Mouse (Mus musculus) limb, embryonic 11.5 days (tissue): ENCODE data around the gene Tcap. TPM values are rescaled to one million over a fixed set of nuclear protein-coding genes. Genes with fewer than 3 reads are reported as not detected.

Experiments
- ATAC-seq: fragments of 200-750 bp; cut with Nextera tagmentation; 2 replicates; pipeline ENCODE4 v1.8.0; 2017; ENCODE audit warnings: low read depth; ENCODE audit not compliant: insufficient number of reproducible peaks, low FRiP score, low TSS enrichment
- DNase-seq: peaks from one replicate; pipeline ENCODE4 v3.0.0-alpha.2; 2015; ENCODE audit warnings: low spot score
- H3K27ac ChIP-seq: fragments of 300-500 bp; sonication (generic); replicated peaks from 2 replicates; pipeline ENCODE4 v1.5.1; 2014; ENCODE audit warnings: low read depth, mild to moderate bottlenecking, low read length
- H3K27me3 ChIP-seq: fragments of 300-500 bp; sonication (generic); 2 replicates; pipeline ENCODE4 v1.6.1; 2014; ENCODE audit warnings: mild to moderate bottlenecking, low read length, mixed read lengths; ENCODE audit not compliant: control insufficient read depth, insufficient read depth
- H3K36me3 ChIP-seq: fragments of 300-500 bp; sonication (generic); 2 replicates; pipeline ENCODE4 v1.6.1; 2014; ENCODE audit warnings: mild to moderate bottlenecking, low read length, moderate library complexity, mixed read lengths; ENCODE audit not compliant: control insufficient read depth, insufficient read depth
- H3K4me1 ChIP-seq: fragments of 300-500 bp; sonication (generic); 2 replicates; pipeline ENCODE4 v1.6.1; 2014; ENCODE audit warnings: low read length, mixed read lengths; ENCODE audit not compliant: control insufficient read depth, insufficient read depth
- H3K4me2 ChIP-seq: fragments of 300-500 bp; sonication (generic); 2 replicates; pipeline ENCODE4 v1.6.1; 2014; ENCODE audit warnings: low read depth, mild to moderate bottlenecking, moderate library complexity; ENCODE audit not compliant: severe bottlenecking
- H3K4me3 ChIP-seq: fragments of 300-500 bp; sonication (generic); 2 replicates; pipeline ENCODE4 v1.5.1; 2014; ENCODE audit warnings: low read depth, low read length
- H3K9ac ChIP-seq: fragments of 300-500 bp; sonication (generic); 2 replicates; pipeline ENCODE4 v1.6.1; 2014; ENCODE audit warnings: mild to moderate bottlenecking, low read length
- H3K9me3 ChIP-seq: fragments of 300-500 bp; sonication (generic); 2 replicates; pipeline ENCODE4 v1.6.1; 2016; ENCODE audit warnings: low read length; ENCODE audit not compliant: control insufficient read depth
- WGBS: fragments of 180-500 bp; shearing (Covaris S2); extraction: QIAGEN DNeasy Blood & Tissue Kit; methylation state at CpG from one replicate; pipeline ENCODE4 v1.1.7; 2014; 5-methylcytosine and 5-hydroxymethylcytosine counted together
- polyA plus RNA-seq: library from polyadenylated mRNA; unstranded; fragments of >200 nt; fragmentation: Nextera tagmentation; extraction: Ambion mirVana; gene quantifications from 2 replicates; pipeline ENCODE4 v1.2.1, GENCODE M21; 2014

Gene Tcap
- polyA plus RNA-seq, 1 experiment from 2014 or later = 0.53 TPM

GRCm38 (mm10) chr11:98389221-98389780 is 5.7 kb downstream of the Tcap start:
- Histone ChIP-seq H3K27me3 (peaks cover 46% of the 10 kb centered on the region), H3K9ac (no peak overlapping the region), H3K36me3 (no peaks in the 10 kb centered on the region), H3K27ac (no peak overlapping the region), H3K4me2 (no peak overlapping the region), H3K4me3 (no peak overlapping the region), H3K4me1 (no peaks in the 10 kb centered on the region), H3K9me3 (no peaks in the 10 kb centered on the region)
- no peak for ATAC-seq
- 23% methylated on average over 9 of the region's 9 CpGs for WGBS
- DNase-seq = peak; percentile 55

GRCm38 (mm10) chr11:98390141-98390540 is 6.5 kb downstream of the Tcap start:
- 67% methylated on average over 12 of the region's 12 CpGs for WGBS
- H3K4me2 ChIP-seq = no peak overlapping the region
- no peak overlapping the region for H3K9ac ChIP-seq
- H3K27ac ChIP-seq = no peak overlapping the region
- H3K9me3 ChIP-seq = no peaks in the 10 kb centered on the region
- peaks cover 41% of the 10 kb centered on the region for H3K27me3 ChIP-seq
- no peaks in the 10 kb centered on the region for H3K4me1 ChIP-seq
- no peak for DNase-seq
- H3K4me3 ChIP-seq = no peak overlapping the region
- ATAC-seq = no peak
- H3K36me3 ChIP-seq = no peaks in the 10 kb centered on the region

- Histone ChIP-seq H3K9ac (no peak overlapping the region), H3K4me2 (no peak overlapping the region), H3K27me3 (peaks cover 24% of the 10 kb centered on the region), H3K4me1 (no peaks in the 10 kb centered on the region), H3K9me3 (no peaks in the 10 kb centered on the region), H3K36me3 (no peaks in the 10 kb centered on the region), H3K27ac (no peak overlapping the region), H3K4me3 (no peak overlapping the region)
- ATAC-seq = no peak
- 6% methylated on average over 7 of the region's 8 CpGs for WGBS
- DNase-seq = no peak
Measured at GRCm38 (mm10) chr11:98392034-98392433, 8.4 kb downstream of the Tcap start.

- H3K27me3 ChIP-seq = peaks cover 17% of the 10 kb centered on the region
- DNase-seq (no peak), ATAC-seq (no peak)
- no peaks in the 10 kb centered on the region for H3K9me3 ChIP-seq
- H3K4me3 ChIP-seq = no peak overlapping the region
- H3K4me2 ChIP-seq = no peak overlapping the region
- no peak overlapping the region for H3K9ac ChIP-seq
- 48% methylated on average over 4 of the region's 4 CpGs for WGBS
- no peaks in the 10 kb centered on the region for H3K4me1 ChIP-seq
- no peak overlapping the region for H3K27ac ChIP-seq
- H3K36me3 ChIP-seq = no peaks in the 10 kb centered on the region
Measured at GRCm38 (mm10) chr11:98392645-98393044, 9.0 kb downstream of the Tcap start.

- ATAC-seq (no peak), DNase-seq (no peak)
- Histone ChIP-seq H3K27ac (no peak overlapping the region), H3K9me3 (no peaks in the 10 kb centered on the region), H3K9ac (peak overlapping the region; percentile 17; the same call in 1 of the 2 replicates), H3K4me3 (no peak overlapping the region), H3K36me3 (no peaks in the 10 kb centered on the region), H3K4me2 (no peak overlapping the region), H3K4me1 (no peaks in the 10 kb centered on the region), H3K27me3 (peaks cover 12% of the 10 kb centered on the region)
- WGBS = 68% methylated on average over 6 of the region's 6 CpGs
Measured at GRCm38 (mm10) chr11:98393317-98393716, 9.7 kb downstream of the Tcap start.

GRCm38 (mm10) chr11:98394301-98394700 is 10.7 kb downstream of the Tcap start:
- Histone ChIP-seq H3K9me3 (no peaks in the 10 kb centered on the region), H3K27me3 (peaks cover 7% of the 10 kb centered on the region), H3K27ac (no peak overlapping the region), H3K4me3 (no peak overlapping the region), H3K36me3 (no peaks in the 10 kb centered on the region), H3K4me2 (no peak overlapping the region), H3K9ac (no peak overlapping the region), H3K4me1 (no peaks in the 10 kb centered on the region)
- ATAC-seq (no peak), DNase-seq (no peak)
- WGBS = 47% methylated on average over 6 of the region's 6 CpGs

GRCm38 (mm10) chr11:98395041-98395440 is 11.4 kb downstream of the Tcap start:
- ATAC-seq = no peak
- H3K4me1 ChIP-seq = no peaks in the 10 kb centered on the region
- H3K4me2 ChIP-seq = no peak overlapping the region
- no peaks in the 10 kb centered on the region for H3K9me3 ChIP-seq
- 64% methylated on average over 4 of the region's 4 CpGs for WGBS
- H3K9ac ChIP-seq = no peak overlapping the region
- H3K27ac ChIP-seq = no peak overlapping the region
- no peak overlapping the region for H3K4me3 ChIP-seq
- H3K36me3 ChIP-seq = no peaks in the 10 kb centered on the region
- no peak for DNase-seq
- peaks cover 7% of the 10 kb centered on the region for H3K27me3 ChIP-seq

- peaks cover 3% of the 10 kb centered on the region; the same call in 1 of the 2 replicates for H3K4me1 ChIP-seq
- H3K9ac ChIP-seq = no peak overlapping the region
- WGBS = 95% methylated on average over 7 of the region's 7 CpGs
- H3K27me3 ChIP-seq = no peaks in the 10 kb centered on the region
- DNase-seq (no peak), ATAC-seq (no peak)
- H3K27ac ChIP-seq = no peak overlapping the region
- H3K4me2 ChIP-seq = no peak overlapping the region
- H3K9me3 ChIP-seq = no peaks in the 10 kb centered on the region
- H3K36me3 ChIP-seq = no peaks in the 10 kb centered on the region
- no peak overlapping the region for H3K4me3 ChIP-seq
Measured at GRCm38 (mm10) chr11:98397946-98398345, 14.3 kb downstream of the Tcap start.

- WGBS = under 1% methylated on average over 40 of the region's 40 CpGs
Measured at GRCm38 (mm10) chr11:98400161-98400726, 16.6 kb downstream of the Tcap start, which contains the start of gene Pgap3. Gene Pgap3 (minus strand): TSS chr11:98400490.

More at GRCm38 (mm10) chr11:98400161-98400726, 16.6 kb downstream of the Tcap start, which contains the start of gene Pgap3:
- peak within 1 kb of the TSS; percentile 84 for H3K9ac ChIP-seq
- no peaks in the 10 kb centered on the region for H3K27me3 ChIP-seq
- H3K36me3 ChIP-seq = no peaks in the 10 kb centered on the region
- DNase-seq (peak; percentile 90), ATAC-seq (peak; percentile 85)
- no peaks in the 10 kb centered on the region for H3K9me3 ChIP-seq
- H3K4me2 ChIP-seq = peak within 1 kb of the TSS; percentile 68
- peaks cover 3% of the 10 kb centered on the region; the same call in 1 of the 2 replicates for H3K4me1 ChIP-seq
- H3K4me3 ChIP-seq = peak within 1 kb of the TSS; percentile 59
- H3K27ac ChIP-seq = peak within 1 kb of the TSS; percentile 94
